Mouse (Mus musculus) midbrain, embryonic 16.5 days (tissue): ENCODE results near the gene Sort1. TPM values are rescaled to one million over a fixed set of nuclear protein-coding genes. Genes with fewer than 3 reads are reported as not detected.

Experiments
- ATAC-seq: fragments of 200-750 bp; cut with Nextera tagmentation; 2 replicates; pipeline ENCODE4 v1.8.0; 2017; ENCODE audit warnings: moderate TSS enrichment
- H3K27ac ChIP-seq: fragments of 300-500 bp; sonication (generic); 2 replicates; pipeline ENCODE4 v1.5.1; 2014; ENCODE audit warnings: mild to moderate bottlenecking, low read length, mixed read lengths
- H3K27me3 ChIP-seq: fragments of 300-500 bp; sonication (generic); 2 replicates; pipeline ENCODE4 v1.6.1; 2014; ENCODE audit warnings: low read depth, low read length, mixed read lengths; ENCODE audit not compliant: control insufficient read depth, insufficient read depth
- H3K36me3 ChIP-seq: fragments of 300-500 bp; sonication (generic); 2 replicates; pipeline ENCODE4 v1.6.1; 2014; ENCODE audit warnings: mild to moderate bottlenecking, low read length, moderate library complexity, mixed read lengths; ENCODE audit not compliant: control insufficient read depth, insufficient read depth
- H3K4me1 ChIP-seq: fragments of 300-500 bp; sonication (generic); 2 replicates; pipeline ENCODE4 v1.6.1; 2014; ENCODE audit warnings: mild to moderate bottlenecking, low read length, mixed read lengths; ENCODE audit not compliant: control insufficient read depth, insufficient read depth
- H3K4me2 ChIP-seq: fragments of 300-500 bp; sonication (generic); 2 replicates; pipeline ENCODE4 v1.6.1; 2014; ENCODE audit warnings: mild to moderate bottlenecking, low read length, mixed read lengths
- H3K4me3 ChIP-seq: fragments of 300-500 bp; sonication (generic); 2 replicates; pipeline ENCODE4 v1.5.1; 2014; ENCODE audit warnings: low read depth, mild to moderate bottlenecking, low read length, moderate library complexity, mixed read lengths
- H3K9ac ChIP-seq: fragments of 300-500 bp; sonication (generic); 2 replicates; pipeline ENCODE4 v1.6.1; 2014; ENCODE audit warnings: low read depth, low read length, mixed read lengths
- H3K9me3 ChIP-seq: fragments of 300-500 bp; sonication (generic); replicated peaks from 2 replicates; pipeline ENCODE4 v1.6.1; 2014; ENCODE audit warnings: mild to moderate bottlenecking, low read length, mixed read lengths; ENCODE audit not compliant: control insufficient read depth, poor library complexity, severe bottlenecking
- WGBS: fragments of 180-500 bp; shearing (Covaris S2); extraction: QIAGEN DNeasy Blood & Tissue Kit; methylation state at CpG from one replicate; pipeline ENCODE4 v1.1.7; 2014; 5-methylcytosine and 5-hydroxymethylcytosine counted together
- polyA plus RNA-seq: library from polyadenylated mRNA; unstranded; fragments of >200 nt; fragmentation: Nextera tagmentation; extraction: Ambion mirVana; gene quantifications from 2 replicates; pipeline ENCODE4 v1.2.1, GENCODE M21; 2015

The Sort1 gene
- polyA plus RNA-seq, 1 experiment from 2014 or later = 12.4 TPM

GRCm38 (mm10) chr3:108306387-108306786 is 22.5 kb downstream of the Sort1 start:
- ATAC-seq = peak; percentile 39; the same call in 1 of the 2 replicates
- 76% methylated on average over 3 of the region's 3 CpGs for WGBS
- no peak overlapping the region for H3K27ac ChIP-seq

GRCm38 (mm10) chr3:108307485-108307884 is 23.6 kb downstream of the Sort1 start:
- 42% methylated on average over 6 of the region's 6 CpGs for WGBS
- ATAC-seq = no peak
- no peak overlapping the region for H3K9ac ChIP-seq
- H3K27me3 ChIP-seq = no peaks in the 10 kb centered on the region
- H3K4me2 ChIP-seq = no peak overlapping the region
- H3K9me3 ChIP-seq = no peaks in the 10 kb centered on the region
- no peak overlapping the region for H3K4me3 ChIP-seq
- no peak overlapping the region for H3K27ac ChIP-seq
- no peaks in the 10 kb centered on the region; the same call in 1 of the 2 replicates for H3K4me1 ChIP-seq
- H3K36me3 ChIP-seq = no peaks in the 10 kb centered on the region

More at GRCm38 (mm10) chr3:108306387-108306786, 22.5 kb downstream of the Sort1 start:
- no peaks in the 10 kb centered on the region for H3K9me3 ChIP-seq
- H3K9ac ChIP-seq = no peak overlapping the region
- no peaks in the 10 kb centered on the region for H3K27me3 ChIP-seq
- H3K4me2 ChIP-seq = no peak overlapping the region
- no peaks in the 10 kb centered on the region for H3K36me3 ChIP-seq
- H3K4me3 ChIP-seq = no peak overlapping the region
- no peaks in the 10 kb centered on the region; the same call in 1 of the 2 replicates for H3K4me1 ChIP-seq

DNA sequence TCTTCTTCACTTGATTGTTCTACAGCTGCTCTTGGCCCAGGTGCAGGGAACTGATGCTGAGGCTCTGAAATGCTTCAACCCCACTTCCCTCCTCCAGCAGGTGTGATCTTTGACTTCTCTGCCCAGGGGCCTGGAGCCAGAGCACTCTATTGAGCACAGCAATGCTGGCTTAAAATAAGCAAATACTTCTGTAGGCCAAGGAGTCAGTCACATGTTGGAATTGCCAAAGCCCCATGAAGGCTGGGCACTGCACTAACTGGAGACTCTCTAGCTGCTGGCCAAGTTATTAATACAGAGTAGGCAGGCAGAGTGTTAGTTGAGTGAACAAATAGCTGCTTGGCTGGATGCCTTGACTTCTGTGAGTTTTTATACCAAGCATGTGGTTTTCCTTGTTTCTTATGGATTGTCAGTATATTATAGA is 27.0 kb downstream of the Sort1 start:
- no peak for ATAC-seq
- no peaks in the 10 kb centered on the region for H3K9me3 ChIP-seq
- H3K4me3 ChIP-seq = no peak overlapping the region
- H3K27ac ChIP-seq = no peak overlapping the region
- no peaks in the 10 kb centered on the region for H3K36me3 ChIP-seq
- no peaks in the 10 kb centered on the region; the same call in 1 of the 2 replicates for H3K4me1 ChIP-seq
- H3K4me2 ChIP-seq = no peak overlapping the region
- no peaks in the 10 kb centered on the region for H3K27me3 ChIP-seq
- no peak overlapping the region for H3K9ac ChIP-seq

DNA sequence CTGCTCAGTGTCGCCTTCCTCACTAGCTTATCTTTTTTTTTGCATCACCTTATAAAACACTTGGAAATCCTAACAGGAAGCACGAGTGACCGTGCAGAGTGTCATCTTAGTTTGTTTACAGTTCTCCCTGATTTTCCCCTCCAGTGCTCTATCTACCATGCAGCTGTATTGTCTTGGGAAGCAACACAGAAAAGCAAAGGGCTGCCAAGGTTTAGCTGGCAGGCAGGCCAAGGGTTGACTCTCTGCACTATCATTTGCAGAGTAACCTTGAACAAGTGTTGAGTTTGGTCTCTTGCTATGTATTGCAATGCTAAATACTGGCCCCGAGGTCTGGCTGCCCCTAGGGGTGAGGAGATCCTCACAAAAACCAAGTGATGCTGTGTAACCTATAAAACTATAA is 27.8 kb downstream of the Sort1 start:
- Histone ChIP-seq H3K9ac (no peak overlapping the region), H3K36me3 (no peaks in the 10 kb centered on the region), H3K27ac (no peak overlapping the region), H3K4me2 (no peak overlapping the region), H3K27me3 (no peaks in the 10 kb centered on the region), H3K4me1 (no peaks in the 10 kb centered on the region; the same call in 1 of the 2 replicates), H3K9me3 (no peaks in the 10 kb centered on the region), H3K4me3 (no peak overlapping the region)
- WGBS = 96% methylated on average over 4 of the region's 4 CpGs
- no peak for ATAC-seq

DNA sequence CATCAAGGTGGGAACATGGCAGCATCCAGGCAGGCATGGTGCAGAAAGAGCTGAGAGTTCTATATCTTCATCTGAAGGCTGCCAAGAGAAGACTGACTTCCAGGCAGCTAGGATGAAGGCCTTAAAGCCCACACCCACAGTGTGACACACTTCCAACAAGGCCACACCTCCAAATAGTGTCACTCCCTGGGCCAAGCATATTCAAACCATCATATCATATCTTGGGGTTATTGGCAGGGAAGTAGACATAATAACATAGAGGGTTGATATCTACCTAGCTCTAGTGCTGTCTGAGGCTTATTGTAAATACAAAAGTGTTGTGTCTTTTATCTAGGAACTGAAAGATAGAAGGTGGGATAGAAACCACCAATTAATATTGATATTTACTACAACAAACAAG is 28.5 kb downstream of the Sort1 start:
- no peaks in the 10 kb centered on the region for H3K27me3 ChIP-seq
- no peak for ATAC-seq
- no peaks in the 10 kb centered on the region for H3K9me3 ChIP-seq
- H3K4me3 ChIP-seq = no peak overlapping the region
- H3K4me2 ChIP-seq = no peak overlapping the region
- H3K27ac ChIP-seq = no peak overlapping the region
- H3K4me1 ChIP-seq = no peaks in the 10 kb centered on the region; the same call in 1 of the 2 replicates
- H3K36me3 ChIP-seq = no peaks in the 10 kb centered on the region
- H3K9ac ChIP-seq = no peak overlapping the region

DNA sequence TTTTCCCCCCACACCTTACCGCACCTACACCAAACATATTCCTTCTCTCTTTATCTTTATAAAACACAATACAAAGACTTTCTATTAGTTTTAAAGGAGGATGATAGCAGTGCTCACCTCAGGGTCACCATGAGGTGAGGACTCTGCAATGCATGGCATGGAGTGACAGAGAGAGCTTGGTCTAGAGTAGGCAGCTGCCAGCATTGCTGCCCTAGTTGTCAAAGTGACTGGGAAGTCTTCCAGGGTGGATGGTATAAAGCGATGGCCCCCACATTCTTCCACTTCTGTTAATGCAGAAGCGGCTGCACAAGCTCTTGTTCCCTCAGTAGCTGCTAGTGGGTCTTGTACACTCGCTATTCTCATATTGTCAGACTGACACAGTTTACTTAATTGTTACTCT is 29.3 kb downstream of the Sort1 start:
- Histone ChIP-seq H3K4me1 (no peaks in the 10 kb centered on the region), H3K9ac (no peak overlapping the region), H3K4me3 (no peak overlapping the region), H3K36me3 (no peaks in the 10 kb centered on the region), H3K9me3 (no peaks in the 10 kb centered on the region), H3K27me3 (no peaks in the 10 kb centered on the region), H3K4me2 (no peak overlapping the region), H3K27ac (no peak overlapping the region)
- ATAC-seq = no peak
- 93% methylated on average over 4 of the region's 4 CpGs for WGBS

GRCm38 (mm10) chr3:108314038-108314675 is 30.3 kb downstream of the Sort1 start:
- WGBS = 73% methylated on average over 8 of the region's 8 CpGs
- Histone ChIP-seq H3K4me3 (no peak overlapping the region), H3K27ac (no peak overlapping the region), H3K27me3 (no peaks in the 10 kb centered on the region), H3K9me3 (no peaks in the 10 kb centered on the region), H3K4me1 (no peaks in the 10 kb centered on the region), H3K4me2 (no peak overlapping the region), H3K9ac (no peak overlapping the region), H3K36me3 (no peaks in the 10 kb centered on the region)
- no peak for ATAC-seq

DNA sequence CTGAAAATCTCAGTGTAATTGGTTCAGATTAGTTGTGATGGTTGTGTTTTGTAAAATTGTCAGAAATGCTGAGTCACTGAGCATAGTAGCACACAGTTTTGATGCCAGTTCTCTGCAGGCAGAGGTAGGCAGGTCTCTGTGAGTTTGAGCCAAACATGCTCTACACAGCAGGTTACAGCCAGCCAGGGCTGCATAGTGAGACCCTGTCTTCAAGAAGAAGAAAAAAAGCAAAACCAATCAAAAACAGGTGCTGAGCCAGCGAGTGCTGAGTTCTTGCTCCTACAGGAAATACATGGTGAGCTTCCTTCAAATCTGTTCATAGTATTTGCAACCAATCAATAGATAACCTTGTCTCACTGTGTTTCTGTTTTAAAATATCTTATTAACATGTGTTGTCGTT is 34.6 kb downstream of the Sort1 start:
- no peak overlapping the region for H3K4me2 ChIP-seq
- no peaks in the 10 kb centered on the region for H3K4me1 ChIP-seq
- no peaks in the 10 kb centered on the region for H3K36me3 ChIP-seq
- no peaks in the 10 kb centered on the region for H3K27me3 ChIP-seq
- H3K4me3 ChIP-seq = no peak overlapping the region
- WGBS = 70% methylated on average over 2 of the region's 2 CpGs
- H3K27ac ChIP-seq = no peak overlapping the region
- H3K9ac ChIP-seq = no peak overlapping the region
- no peaks in the 10 kb centered on the region for H3K9me3 ChIP-seq
- no peak for ATAC-seq

- no peak overlapping the region for H3K4me3 ChIP-seq
- H3K4me1 ChIP-seq = no peaks in the 10 kb centered on the region
- H3K36me3 ChIP-seq = peaks cover 14% of the 10 kb centered on the region
- 76% methylated on average over 4 of the region's 4 CpGs for WGBS
- no peak overlapping the region for H3K27ac ChIP-seq
- no peaks in the 10 kb centered on the region for H3K27me3 ChIP-seq
- ATAC-seq = no peak
- H3K9me3 ChIP-seq = no peaks in the 10 kb centered on the region
- no peak overlapping the region for H3K9ac ChIP-seq
- no peak overlapping the region for H3K4me2 ChIP-seq
Measured at GRCm38 (mm10) chr3:108321671-108322070, 37.8 kb downstream of the Sort1 start.
